Mouse (Mus musculus) spleen, adult 2 months (tissue): ENCODE results near the gene Tbl3. TPM values are rescaled to one million over a fixed set of nuclear protein-coding genes. Genes with fewer than 3 reads are reported as not detected.

Experiments used
- DNase-seq, 2 experiments: peaks; one replicate each; pipeline versions ENCODE4 v3.0.0 to v3.0.0-alpha.2; 2012 to 2021; ENCODE audit warnings: low spot score in 2 of 2, low read depth in 1 of 2
- H3K27ac ChIP-seq: fragments of 200-500 bp; 2 replicates; pipeline ENCODE4 v1.5.1; 2012; ENCODE audit warnings: low read length, inconsistent platforms; ENCODE audit not compliant: insufficient read depth
- H3K27me3 ChIP-seq: fragments of 200-500 bp; 2 replicates; pipeline ENCODE4 v1.6.1; 2012; ENCODE audit warnings: mild to moderate bottlenecking, moderate library complexity, low read length, inconsistent platforms; ENCODE audit not compliant: control insufficient read depth, insufficient read depth
- H3K36me3 ChIP-seq: fragments of 200-500 bp; 2 replicates; pipeline ENCODE4 v1.6.1; 2012; ENCODE audit warnings: mild to moderate bottlenecking, low read length, inconsistent platforms; ENCODE audit not compliant: control insufficient read depth, insufficient read depth
- H3K4me1 ChIP-seq: fragments of 200-500 bp; 2 replicates; pipeline ENCODE4 v1.6.1; 2011; ENCODE audit warnings: inconsistent platforms; ENCODE audit not compliant: control insufficient read depth, insufficient read depth, insufficient read length
- H3K4me3 ChIP-seq: fragments of 200-500 bp; 2 replicates; pipeline ENCODE4 v1.5.1; 2011; ENCODE audit warnings: mild to moderate bottlenecking, inconsistent platforms; ENCODE audit not compliant: insufficient read depth, insufficient read length; ENCODE audit errors: extremely low read depth
- CTCF ChIP-seq: fragments of 200-500 bp; IDR thresholded peaks from 2 replicates; pipeline ENCODE4 v1.5.1; 2011; ENCODE audit warnings: mild to moderate bottlenecking, inconsistent platforms; ENCODE audit not compliant: insufficient read depth, insufficient read length, insufficient replicate concordance; ENCODE audit errors: extremely low read depth
- POLR2A ChIP-seq: fragments of 200-500 bp; IDR thresholded peaks from 2 replicates; pipeline ENCODE4 v1.6.1; 2011; ENCODE audit warnings: low read depth, low read length, inconsistent platforms
- WGBS: fragments of 180-500 bp; shearing (Covaris S2); methylation state at CpG from one replicate; pipeline ENCODE4 v1.1.7; 2018; 5-methylcytosine and 5-hydroxymethylcytosine counted together
- polyA plus RNA-seq: library from polyadenylated mRNA; depleted of rRNA; stranded (reverse); fragments of >200 nt; gene quantifications from 2 replicates; pipeline ENCODE4 v1.2.3, GENCODE M21; 2012; rRNA removed

Gene Tbl3
- 52.5 and 59.8 TPM in 2 replicates for polyA plus RNA-seq

DNA sequence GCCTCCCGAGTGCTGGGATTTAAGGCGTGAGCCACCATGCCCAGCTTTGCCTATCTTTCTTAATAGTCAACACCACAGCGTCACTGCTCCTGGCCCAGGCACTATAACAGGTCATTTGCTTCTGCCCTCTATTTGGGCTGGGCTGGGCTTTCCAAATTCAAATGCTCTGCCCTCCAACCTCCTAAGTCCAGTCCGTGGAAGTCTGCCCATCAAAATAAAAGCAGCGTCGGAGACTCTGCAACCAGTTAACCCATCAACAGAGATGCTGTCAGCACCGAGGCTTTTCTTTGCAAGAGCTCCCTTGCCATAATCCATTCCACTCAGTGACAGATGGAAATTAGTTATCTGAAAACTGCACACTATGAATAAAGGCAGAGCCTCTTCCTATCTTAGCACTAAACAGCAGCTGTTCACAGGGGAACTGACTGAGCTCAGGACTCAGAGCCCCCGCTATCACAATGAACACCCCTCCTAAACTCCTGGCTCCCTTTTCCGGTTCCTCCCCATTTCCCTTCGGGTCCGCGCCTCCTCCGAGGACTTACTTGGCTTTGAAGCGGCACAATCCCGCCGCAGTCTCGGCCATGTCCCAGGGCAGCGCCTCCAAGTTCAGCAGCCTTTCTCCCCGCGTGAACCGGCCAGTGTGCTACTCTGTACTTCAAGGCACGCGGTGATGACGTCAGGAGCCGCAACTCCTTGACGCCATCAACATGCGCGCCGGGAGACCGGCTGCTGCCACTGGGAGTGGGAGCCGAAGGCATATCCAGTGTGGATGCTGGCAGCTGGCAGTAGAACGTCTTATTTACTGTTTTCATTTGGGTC, at the start of gene Tbl3:
Tbl3 (minus strand) TSS at position 679 of the 819 bp plus-strand sequence.
- H3K27ac ChIP-seq, result peak within 1 kb of the TSS; percentile 66
- 2% methylated on average over 32 of the region's 32 CpGs for WGBS
- TF ChIP-seq CTCF (no peak), POLR2A (peak; percentile 72)
- peak; percentile 79 to 89 for DNase-seq
- peaks cover 11% of the 10 kb centered on the region for H3K36me3 ChIP-seq
- peak within 1 kb of the TSS; percentile 84 for H3K4me3 ChIP-seq
- H3K4me1 ChIP-seq, result no peaks in the 10 kb centered on the region; the same call in 1 of the 2 replicates
- H3K27me3 ChIP-seq, result no peaks in the 10 kb centered on the region

DNA sequence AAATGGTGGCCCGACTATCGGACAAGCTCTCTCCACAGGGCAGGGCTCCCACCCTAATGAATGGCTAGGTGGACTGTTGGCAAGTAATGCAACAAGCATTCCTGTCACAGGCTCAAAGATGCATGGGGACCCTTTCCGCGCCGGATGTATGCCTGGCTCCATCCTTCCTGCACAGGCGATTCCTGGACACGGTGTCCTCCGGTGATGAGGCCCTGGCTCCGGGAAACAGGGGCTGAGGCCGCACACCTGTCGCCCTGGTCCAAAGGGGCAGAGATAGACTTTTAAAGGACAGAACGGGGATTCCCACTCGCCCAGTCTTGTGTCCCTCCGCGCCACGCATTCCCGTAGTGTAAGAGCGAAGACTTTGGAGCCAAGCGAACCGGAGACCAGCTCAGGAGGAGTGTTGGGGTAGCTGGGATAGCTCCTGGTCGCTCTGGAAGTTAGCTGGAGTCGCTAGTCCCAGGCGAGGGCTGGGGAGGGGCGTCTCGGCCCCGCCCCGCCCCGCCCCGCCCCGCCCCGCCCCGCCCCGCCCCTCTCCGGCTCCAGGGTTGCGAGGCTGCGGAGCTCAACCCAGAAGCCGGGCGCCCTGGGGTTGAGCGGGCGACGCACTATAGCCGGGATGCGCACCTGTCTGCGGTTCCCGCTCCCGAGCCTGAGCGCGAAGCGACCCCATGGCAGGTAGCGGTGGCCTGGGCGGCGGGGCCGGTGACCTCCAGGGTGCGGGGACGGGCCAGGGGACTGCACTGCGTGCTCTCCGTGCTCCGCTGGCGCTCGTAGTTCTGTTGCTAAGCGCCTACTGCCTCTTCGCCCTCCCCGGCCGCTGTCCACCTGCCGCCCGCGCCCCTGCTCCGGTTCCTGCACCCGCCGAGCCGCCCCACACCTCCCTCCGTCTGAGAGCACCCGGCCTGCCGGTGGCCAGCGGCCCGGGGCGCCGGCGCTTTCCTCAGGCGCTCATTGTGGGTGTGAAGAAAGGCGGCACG, 45.2 kb upstream of the Tbl3 start, which contains the start of gene Hs3st6:
Hs3st6 (plus strand) TSS at position 574 of the 980 bp plus-strand sequence.
- Histone ChIP-seq H3K36me3 (no peaks in the 10 kb centered on the region), H3K27ac (no peak within 1 kb of the TSS), H3K27me3 (peaks cover 27% of the 10 kb centered on the region), H3K4me1 (peaks cover 8% of the 10 kb centered on the region), H3K4me3 (peak within 1 kb of the TSS; percentile 54; the same call in 1 of the 2 replicates)
- TF ChIP-seq CTCF (no peak), POLR2A (no peak)
- no peak for DNase-seq
- 2% methylated on average over 63 of the region's 82 CpGs for WGBS

DNA sequence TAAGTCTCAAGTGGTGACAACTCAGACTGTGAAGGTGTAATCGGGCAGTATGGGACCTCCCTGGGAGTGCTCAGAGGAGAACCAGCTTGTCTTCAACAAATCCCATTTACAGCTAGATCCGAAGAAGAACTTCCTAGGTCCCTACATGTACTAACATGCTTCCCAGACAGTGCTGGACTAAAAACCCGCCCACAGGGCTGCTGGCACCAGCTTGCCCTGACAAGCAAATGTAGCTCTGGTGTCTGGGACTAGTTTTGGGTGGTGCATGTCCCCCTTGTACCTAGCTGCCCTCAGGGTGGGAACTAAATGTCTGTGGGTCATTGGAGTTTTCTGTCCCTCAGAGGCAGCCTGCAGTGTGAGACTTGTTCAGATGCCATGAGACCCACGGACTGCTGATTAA, 44.1 kb upstream of the Tbl3 start:
- peaks cover 8% of the 10 kb centered on the region for H3K4me1 ChIP-seq
- H3K4me3 ChIP-seq, result no peak overlapping the region
- WGBS, result 39% methylated on average over 4 of the region's 4 CpGs
- H3K36me3 ChIP-seq, result no peaks in the 10 kb centered on the region
- no peak overlapping the region for H3K27ac ChIP-seq
- H3K27me3 ChIP-seq, result peaks cover 27% of the 10 kb centered on the region
- TF ChIP-seq CTCF (no peak), POLR2A (no peak)
- no peak for DNase-seq

DNA sequence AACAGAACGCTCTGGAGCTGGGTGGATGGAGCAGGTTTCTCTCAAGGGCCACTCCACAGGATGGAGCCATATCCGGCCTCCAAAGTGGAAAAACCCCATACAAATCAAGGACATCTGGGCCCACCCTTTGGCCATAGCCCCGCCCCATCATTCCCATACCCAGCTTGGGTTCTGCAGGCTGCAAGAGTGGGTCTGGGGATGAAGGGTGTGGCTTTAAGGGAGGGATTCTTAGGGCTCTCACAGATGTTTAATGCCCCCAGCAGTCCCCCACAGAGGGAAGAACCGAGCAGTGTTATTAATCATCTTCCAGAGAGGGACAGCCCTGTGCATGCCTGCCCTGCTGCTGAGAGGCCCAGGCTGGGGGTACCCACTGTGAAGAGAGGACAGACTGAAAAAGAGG, 39.5 kb upstream of the Tbl3 start:
- DNase-seq, result no peak
- WGBS, result 66% methylated on average over 4 of the region's 4 CpGs
- H3K27me3 ChIP-seq, result 0 out of 2 replicates have a peak, but pooled peaks cover 5% of the 10 kb centered on the region
- H3K36me3 ChIP-seq, result peaks cover 5% of the 10 kb centered on the region; the same call in 1 of the 2 replicates
- TF ChIP-seq CTCF (no peak), POLR2A (no peak)
- H3K4me1 ChIP-seq, result no peaks in the 10 kb centered on the region
- H3K4me3 ChIP-seq, result no peak overlapping the region
- no peak overlapping the region for H3K27ac ChIP-seq

DNA sequence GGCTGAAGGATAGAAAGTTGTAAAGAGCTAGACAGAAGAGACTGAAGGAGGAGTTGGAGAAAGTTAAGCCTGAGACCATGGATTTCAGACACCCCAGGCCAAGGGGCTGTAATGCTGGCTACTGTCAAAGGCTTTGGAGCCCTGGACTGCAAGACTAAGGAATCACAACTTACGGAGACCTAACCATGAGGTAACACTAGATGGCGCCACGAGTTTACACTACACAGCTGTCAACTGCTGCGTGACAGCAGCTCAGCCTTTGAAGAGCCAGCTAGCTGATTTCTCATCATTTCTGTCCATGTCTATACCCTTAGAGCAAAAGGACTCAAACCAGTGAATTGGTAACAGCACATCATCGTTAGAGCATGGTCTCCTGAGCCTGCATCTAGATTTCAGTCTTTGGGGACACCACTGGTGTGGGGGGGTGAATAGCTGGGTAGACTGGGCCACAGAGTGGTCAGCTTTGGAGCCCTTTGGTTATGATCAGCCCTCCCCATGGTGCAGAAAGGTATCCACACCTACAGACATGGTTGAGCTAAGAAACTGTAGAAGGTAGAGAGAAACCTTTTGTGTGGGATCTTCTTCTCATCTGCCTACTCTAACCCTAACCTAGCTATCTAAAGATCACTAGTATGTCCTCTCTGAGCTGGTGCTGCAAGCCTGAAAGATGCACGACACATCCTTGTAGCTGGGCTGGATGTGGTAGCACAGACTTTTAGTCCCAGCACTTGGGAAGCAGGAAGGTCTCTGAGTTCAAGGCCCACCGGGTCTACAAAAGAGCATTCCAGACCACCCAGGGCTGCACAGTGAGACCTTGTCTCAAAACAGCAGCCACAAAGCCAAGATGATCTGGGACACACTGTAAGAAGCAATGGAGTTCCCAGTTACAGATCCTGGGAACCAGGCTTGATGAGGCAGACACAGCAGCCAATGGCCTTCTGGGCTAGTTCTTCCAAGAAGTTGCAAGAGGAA, 38.4 kb upstream of the Tbl3 start:
- peaks cover 6% of the 10 kb centered on the region for H3K36me3 ChIP-seq
- no peak overlapping the region for H3K4me3 ChIP-seq
- peak; percentile 69 to 76 for DNase-seq
- TF ChIP-seq POLR2A (no peak), CTCF (peak; percentile 89; the same call in 1 of the 2 replicates)
- 26% methylated on average over 7 of the region's 7 CpGs for WGBS
- no peak overlapping the region for H3K27ac ChIP-seq
- no peaks in the 10 kb centered on the region for H3K4me1 ChIP-seq
- 0 out of 2 replicates have a peak, but pooled peaks cover under 1% of the 10 kb centered on the region for H3K27me3 ChIP-seq
